44 mouse cellular contexts compared by ENCODE assay signal in the genomic region with DNA sequence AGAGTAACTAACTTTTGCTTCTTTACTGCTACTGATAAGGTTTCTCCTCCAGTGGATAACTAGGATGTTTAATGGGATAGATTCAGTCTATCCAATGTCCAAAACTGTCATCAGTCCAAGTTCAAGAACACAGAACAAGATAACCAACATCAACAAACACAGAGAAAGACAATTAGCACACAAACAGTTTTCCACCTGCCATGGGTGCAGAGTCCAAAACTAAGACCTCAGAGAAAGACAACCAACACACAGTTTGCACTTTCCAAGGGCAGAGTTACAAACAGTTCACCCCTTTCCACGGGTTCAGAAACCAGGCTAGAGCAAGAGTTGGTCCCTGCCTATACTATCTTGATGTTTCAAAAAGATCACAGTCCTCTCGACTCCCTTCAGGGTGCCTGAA. TPM values are rescaled to one million over a fixed set of nuclear protein-coding genes. Genes with fewer than 3 reads are reported as not detected.
"Had no signal": no experiment of that assay in that cellular context is flagged by ENCODE, and none has a peak within 500 bp of the region (broad histone marks: within the 10 kb centered on the region; RNA-seq: fewer than 3 reads in every experiment).

No protein-coding gene starts in this region.

- DNase-seq: left cerebral cortex, postnatal 4 days; liver, embryonic 13.5 days; lung, adult 18-20 months; lung, adult 2 months; lung, embryonic 14.5 days; lung, postnatal 10 days; lung, postnatal 14 days; lung, postnatal 36 days; lung, postnatal 4 days; midbrain, embryonic 14.5 days had no signal

- H3K4me1 ChIP-seq: limb, embryonic 10.5 days; limb, embryonic 12.5 days; limb, embryonic 13.5 days; limb, embryonic 15.5 days; liver, embryonic 13.5 days; liver, embryonic 15.5 days; lung, embryonic 15.5 days; megakaryocyte, embryonic 14.5 days; midbrain, embryonic 10.5 days; midbrain, embryonic 12.5 days; midbrain, embryonic 13.5 days; midbrain, embryonic 15.5 days; neural tube, embryonic 12.5 days; neural tube, embryonic 13.5 days had no signal

- H3K9me3 ChIP-seq: limb, embryonic 10.5 days; limb, embryonic 12.5 days; limb, embryonic 13.5 days; limb, embryonic 15.5 days; liver, embryonic 13.5 days; liver, embryonic 15.5 days; lung, embryonic 15.5 days; midbrain, embryonic 10.5 days; midbrain, embryonic 12.5 days; midbrain, embryonic 13.5 days; midbrain, embryonic 15.5 days; neural tube, embryonic 12.5 days; neural tube, embryonic 13.5 days had no signal

- H3K27me3 ChIP-seq: limb, embryonic 12.5 days; limb, embryonic 13.5 days; limb, embryonic 15.5 days; liver, embryonic 13.5 days; liver, embryonic 15.5 days; lung, embryonic 15.5 days; megakaryocyte, embryonic 14.5 days; midbrain, embryonic 12.5 days; midbrain, embryonic 13.5 days; midbrain, embryonic 15.5 days; neural tube, embryonic 12.5 days; neural tube, embryonic 13.5 days had no signal

- H3K4me2 ChIP-seq: limb, embryonic 12.5 days; limb, embryonic 13.5 days; limb, embryonic 15.5 days; liver, embryonic 11.5 days; liver, embryonic 13.5 days; liver, embryonic 15.5 days; lung, embryonic 14.5 days; lung, embryonic 15.5 days; midbrain, embryonic 11.5 days; midbrain, embryonic 12.5 days; midbrain, embryonic 13.5 days; midbrain, embryonic 15.5 days; neural tube, embryonic 12.5 days; neural tube, embryonic 13.5 days had no signal

- ATAC-seq: lung, postnatal 0 days; midbrain, embryonic 13.5 days; midbrain, embryonic 15.5 days; midbrain, embryonic 16.5 days had no signal

- H3K9ac ChIP-seq: limb, embryonic 12.5 days; limb, embryonic 13.5 days; limb, embryonic 15.5 days; liver, embryonic 13.5 days; liver, embryonic 14.5 days; liver, embryonic 15.5 days; lung, embryonic 14.5 days; lung, embryonic 15.5 days; midbrain, embryonic 12.5 days; midbrain, embryonic 13.5 days; midbrain, embryonic 15.5 days; neural tube, embryonic 12.5 days; neural tube, embryonic 13.5 days had no signal

- H3K27ac ChIP-seq: left cerebral cortex, adult 2 months; limb, embryonic 10.5 days; limb, embryonic 12.5 days; limb, embryonic 13.5 days; limb, embryonic 15.5 days; liver, embryonic 13.5 days; liver, embryonic 14.5 days; liver, embryonic 15.5 days; lung, embryonic 15.5 days; macrophage; midbrain, embryonic 10.5 days; midbrain, embryonic 12.5 days; midbrain, embryonic 13.5 days; midbrain, embryonic 15.5 days; neural tube, embryonic 12.5 days; neural tube, embryonic 13.5 days had no signal

- H3K4me3 ChIP-seq: left cerebral cortex, adult 2 months; limb, embryonic 10.5 days; limb, embryonic 12.5 days; limb, embryonic 13.5 days; limb, embryonic 15.5 days; liver, embryonic 13.5 days; liver, embryonic 15.5 days; lung, embryonic 15.5 days; megakaryocyte, embryonic 14.5 days; midbrain, embryonic 10.5 days; midbrain, embryonic 12.5 days; midbrain, embryonic 13.5 days; midbrain, embryonic 15.5 days; neural tube, embryonic 12.5 days; neural tube, embryonic 13.5 days had no signal

- H3K36me3 ChIP-seq: limb, embryonic 10.5 days; limb, embryonic 12.5 days; limb, embryonic 13.5 days; limb, embryonic 15.5 days; liver, embryonic 13.5 days; liver, embryonic 15.5 days; lung, embryonic 15.5 days; midbrain, embryonic 10.5 days; midbrain, embryonic 12.5 days; midbrain, embryonic 13.5 days; midbrain, embryonic 15.5 days; neural tube, embryonic 12.5 days; neural tube, embryonic 13.5 days had no signal

RNA-seq across cellular contexts. Expression of gene Hsd3b3, which starts 23.6 kb away (rescaled TPM):
- total RNA-seq: left cerebral cortex, adult 18-20 months; left cerebral cortex, adult 2 months; left cerebral cortex, adult 8-10 months; left cerebral cortex, postnatal 10 days; left cerebral cortex, postnatal 14 days; left cerebral cortex, postnatal 25 days; left cerebral cortex, postnatal 36 days; left cerebral cortex, postnatal 4 days; megakaryocyte progenitor cell, adult 5-6 weeks; megakaryocyte, adult 5-6 weeks; megakaryocyte-erythroid progenitor cell, adult 5-6 weeks; midbrain, postnatal 0 days; monocyte, adult 5-6 weeks had no signal
- polyA plus RNA-seq: limb, embryonic 10.5 days; limb, embryonic 11.5 days; limb, embryonic 12.5 days; limb, embryonic 13.5 days; limb, embryonic 15.5 days; liver, embryonic 11.5 days; lung, embryonic 14.5 days; lung, embryonic 15.5 days; lung, embryonic 16.5 days; lung, postnatal 0 days; macrophage; neural tube, embryonic 11.5 days had no signal

RNA-seq across cellular contexts. Expression of gene Hsd3b6, which starts 27.7 kb away (rescaled TPM):
- total RNA-seq: left cerebral cortex, adult 18-20 months; left cerebral cortex, adult 2 months; left cerebral cortex, adult 8-10 months; left cerebral cortex, postnatal 10 days; left cerebral cortex, postnatal 14 days; left cerebral cortex, postnatal 25 days; left cerebral cortex, postnatal 36 days; left cerebral cortex, postnatal 4 days; megakaryocyte progenitor cell, adult 5-6 weeks; megakaryocyte, adult 5-6 weeks; megakaryocyte-erythroid progenitor cell, adult 5-6 weeks; midbrain, postnatal 0 days; monocyte, adult 5-6 weeks had no signal
- polyA plus RNA-seq: lung, adult 2 months; lung, postnatal 0 days; macrophage had no signal
